Mouse (Mus musculus): ENCODE measurements around the gene Plekhg2.

Plekhg2 gene

DNA sequence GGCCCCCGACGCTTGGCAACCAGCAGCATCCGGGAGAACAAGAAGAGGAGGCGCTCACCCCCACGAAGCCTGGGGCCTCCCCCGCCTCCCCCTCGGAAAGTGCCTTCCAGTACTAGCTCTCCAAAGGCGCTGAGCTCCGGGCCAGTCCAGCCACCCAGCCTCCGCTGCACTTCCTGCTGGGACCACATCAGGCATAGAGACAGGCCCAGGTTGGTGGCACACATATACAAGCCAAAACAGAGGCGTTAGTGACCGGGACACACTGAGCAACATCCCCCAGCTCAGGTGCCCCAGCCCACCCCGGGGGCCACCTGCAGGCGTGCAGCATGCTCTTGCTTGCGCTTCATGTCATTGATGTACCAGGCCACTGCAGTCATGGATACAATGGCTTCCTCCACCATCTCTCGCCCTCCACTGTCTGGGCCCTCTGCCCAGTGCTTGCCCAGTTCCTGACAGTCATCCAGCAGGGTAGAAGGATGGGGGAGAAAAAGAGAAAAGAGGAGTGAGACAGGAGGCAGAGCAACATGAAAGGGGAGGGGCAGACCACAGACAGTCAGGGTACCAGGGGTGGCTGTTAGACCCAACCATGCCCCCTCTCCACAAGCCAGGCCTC lies 4.6 kb downstream of the Plekhg2 start:
- no peak for DNase-seq (ENCODE audit: low spot score)

DNA sequence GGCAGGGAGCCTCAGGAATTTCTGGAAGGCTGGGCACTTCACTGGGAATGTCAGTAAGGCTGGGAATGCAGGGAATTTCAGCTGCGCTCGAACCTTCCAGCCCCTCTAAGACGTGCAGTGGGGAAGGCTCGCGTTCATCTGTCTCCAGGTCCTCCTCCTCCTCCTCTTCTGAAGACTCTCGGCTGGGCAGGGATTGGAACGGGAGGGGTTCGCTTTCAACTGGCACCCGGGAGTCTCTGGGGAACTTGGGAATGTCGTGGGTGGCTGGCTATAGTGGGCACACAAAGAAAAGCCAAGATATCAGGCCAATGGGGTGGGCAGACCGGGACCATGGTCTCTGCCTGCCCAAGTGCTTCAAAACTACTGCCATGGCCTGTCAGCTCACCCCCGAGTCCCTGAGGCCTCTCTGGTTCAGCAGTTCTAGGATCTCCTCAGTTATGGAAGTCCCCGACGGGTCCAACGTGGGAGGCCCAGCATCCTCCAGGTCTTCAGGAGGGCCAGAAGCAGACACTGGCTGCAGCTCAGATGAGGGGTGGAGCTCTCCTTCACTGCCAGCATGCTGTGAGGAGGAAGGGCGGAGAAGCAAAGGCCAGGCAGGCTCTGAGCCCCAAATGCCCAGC lies 9.8 kb downstream of the Plekhg2 start:
- DNase-seq (ENCODE audit: low spot score): no peak

DNA sequence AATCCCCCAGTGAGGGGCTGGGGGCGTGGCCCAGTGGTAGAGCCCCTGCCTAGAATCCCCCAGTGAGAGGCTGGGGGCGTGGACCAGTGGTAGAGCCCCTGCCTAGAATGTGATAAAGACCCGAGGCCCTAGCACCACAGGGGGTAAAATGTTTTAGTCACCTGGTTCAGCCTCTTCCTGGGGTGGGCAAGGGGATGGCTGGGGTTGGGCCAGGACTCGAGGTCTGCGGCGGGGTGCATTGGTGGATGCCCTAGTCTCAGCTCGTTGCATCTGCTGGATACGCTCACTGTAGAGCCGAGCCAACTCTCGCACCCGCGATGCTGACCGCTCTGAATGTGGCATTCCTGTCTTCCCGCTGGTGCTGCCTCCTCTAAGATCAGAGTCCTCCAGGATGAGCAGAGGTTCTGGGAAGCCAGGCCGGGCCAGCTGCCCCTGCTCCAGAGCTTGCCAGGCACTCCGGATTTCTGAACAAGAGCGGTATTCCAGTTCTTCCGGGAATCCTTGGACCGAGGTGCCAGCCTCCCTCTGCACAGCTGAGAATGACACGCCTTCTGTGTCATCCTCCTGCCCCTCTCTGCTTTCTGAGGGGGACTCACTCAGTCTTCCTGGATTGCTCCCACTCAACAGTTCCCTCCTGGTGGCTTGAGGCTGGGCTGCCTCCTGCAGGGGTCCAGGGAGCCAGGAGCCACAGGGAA lies 10.6 kb downstream of the Plekhg2 start:
- DNase-seq (ENCODE audit: low spot score): no peak

DNA sequence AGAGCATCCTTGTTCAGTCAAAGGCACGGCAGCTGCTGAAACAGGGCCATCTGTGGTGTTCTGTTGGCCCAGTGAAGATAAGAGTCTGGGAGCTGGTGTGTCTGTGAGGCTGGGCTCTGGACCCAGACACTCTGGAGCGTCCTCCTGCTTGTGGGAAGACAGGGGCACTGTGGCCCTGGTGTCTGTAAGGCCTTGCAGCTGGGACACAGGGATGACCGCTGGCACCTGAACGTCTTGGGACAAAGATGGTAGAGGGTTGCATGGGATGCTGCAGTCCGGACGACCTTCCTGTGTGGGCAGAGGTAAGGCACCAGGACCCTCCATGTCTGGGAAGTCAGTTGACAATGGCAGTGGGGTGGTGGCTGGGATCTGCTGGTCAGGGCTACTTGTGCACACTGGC lies 12.1 kb downstream of the Plekhg2 start:
- no peak for DNase-seq (ENCODE audit: low spot score)

DNA sequence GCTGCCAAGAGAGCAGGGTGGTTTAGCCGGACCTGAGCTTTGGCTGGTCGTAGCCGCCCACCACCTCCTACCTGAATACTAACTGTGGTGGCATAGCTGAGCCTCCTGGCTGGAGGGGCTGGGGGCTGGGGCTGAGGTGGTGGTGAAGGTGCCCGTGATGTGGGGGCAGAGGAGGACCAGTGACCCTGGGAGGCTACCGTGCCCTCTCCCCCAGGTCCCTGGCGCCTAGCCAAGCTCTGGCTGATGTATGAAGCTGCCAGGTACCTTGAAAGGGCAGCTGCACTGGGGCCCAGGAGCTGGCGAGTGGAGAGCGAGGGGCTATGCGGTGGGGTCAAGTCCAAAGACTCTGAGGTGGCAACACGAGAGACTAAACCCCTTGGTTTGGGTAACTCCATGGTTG lies 12.5 kb downstream of the Plekhg2 start:
- no peak for DNase-seq (ENCODE audit: low spot score)

DNA sequence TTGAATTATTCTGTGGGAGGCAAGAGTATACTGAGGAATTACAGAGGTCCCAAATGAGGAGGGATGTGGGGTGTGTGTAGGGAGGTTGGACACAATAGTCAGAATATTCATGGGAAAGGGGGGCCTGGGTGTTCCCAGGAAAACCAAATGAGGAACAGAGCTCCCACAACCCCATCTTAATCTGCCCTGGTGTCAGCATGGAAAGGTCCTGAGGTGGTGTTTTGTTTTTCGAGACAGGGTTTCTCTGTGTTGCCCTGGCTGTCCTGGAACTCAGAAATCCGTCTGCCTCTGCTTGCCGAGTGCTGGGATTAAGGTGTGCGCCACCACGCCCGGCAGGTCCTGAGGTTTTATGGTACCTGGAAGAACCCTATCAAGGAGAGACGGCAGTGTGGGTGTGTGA lies 14.0 kb downstream of the Plekhg2 start:
- no peak for DNase-seq (ENCODE audit: low spot score)

DNA sequence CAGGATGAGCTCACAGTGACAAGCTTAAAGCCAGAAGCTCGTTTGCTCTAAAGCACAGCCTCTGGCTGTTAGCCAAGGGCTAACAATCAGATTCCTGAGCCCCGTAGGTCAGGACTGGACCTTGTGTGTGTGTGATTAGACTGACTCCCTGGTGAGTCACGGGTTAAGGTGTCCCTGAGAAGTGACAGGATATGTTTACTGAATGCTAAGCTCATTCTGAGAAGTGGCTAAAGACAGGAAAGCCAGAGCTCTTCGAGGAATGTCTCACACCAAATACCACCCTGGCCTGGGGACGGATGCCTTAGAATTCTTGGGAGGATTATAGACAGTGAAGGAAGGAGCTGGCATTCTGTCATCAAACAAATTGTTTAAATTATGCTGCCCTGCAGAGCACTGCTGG lies 14.4 kb downstream of the Plekhg2 start:
- DNase-seq (ENCODE audit: low spot score): no peak

DNA sequence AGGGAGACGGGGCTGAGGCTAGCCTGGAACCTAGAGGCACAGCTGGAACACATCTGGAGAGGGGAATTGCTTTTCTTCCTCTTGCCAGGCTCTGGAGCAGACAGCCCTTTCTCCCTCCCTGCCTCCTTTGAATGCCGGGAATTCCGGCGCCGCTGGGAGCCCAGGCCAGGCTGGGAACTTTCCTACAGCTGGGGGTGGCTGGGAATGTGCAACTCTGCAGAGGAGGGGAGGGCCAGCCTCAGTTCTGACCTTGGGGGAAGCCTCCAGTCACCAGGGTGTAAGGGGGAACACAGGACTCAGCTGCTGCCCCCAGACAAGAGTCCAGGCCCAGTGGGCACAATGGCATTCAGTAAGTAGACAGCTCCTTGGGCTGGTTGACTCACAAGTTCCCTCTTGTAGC lies 15.4 kb downstream of the Plekhg2 start:
- DNase-seq (ENCODE audit: low spot score): no peak

DNA sequence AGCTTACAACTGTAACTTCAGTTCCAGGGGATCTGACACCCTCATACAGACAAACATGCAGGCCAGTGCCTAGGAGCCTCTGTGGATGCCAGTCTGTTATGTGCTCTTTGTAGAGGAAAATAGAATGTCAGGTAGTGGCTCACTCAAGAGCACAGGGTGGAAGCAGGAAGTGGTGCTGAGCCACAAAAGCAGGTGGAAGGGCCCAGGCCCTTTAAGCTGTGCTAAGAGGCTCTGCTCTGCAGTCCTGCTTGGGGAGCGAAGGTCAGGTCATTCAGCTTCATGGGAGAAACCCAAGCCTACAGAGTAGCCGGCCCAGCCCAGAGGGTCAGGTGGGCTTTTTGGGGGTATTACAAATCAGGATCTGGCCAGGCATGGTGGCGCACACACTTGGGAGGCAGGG lies 17.2 kb downstream of the Plekhg2 start:
- DNase-seq (ENCODE audit: low spot score): no peak

DNA sequence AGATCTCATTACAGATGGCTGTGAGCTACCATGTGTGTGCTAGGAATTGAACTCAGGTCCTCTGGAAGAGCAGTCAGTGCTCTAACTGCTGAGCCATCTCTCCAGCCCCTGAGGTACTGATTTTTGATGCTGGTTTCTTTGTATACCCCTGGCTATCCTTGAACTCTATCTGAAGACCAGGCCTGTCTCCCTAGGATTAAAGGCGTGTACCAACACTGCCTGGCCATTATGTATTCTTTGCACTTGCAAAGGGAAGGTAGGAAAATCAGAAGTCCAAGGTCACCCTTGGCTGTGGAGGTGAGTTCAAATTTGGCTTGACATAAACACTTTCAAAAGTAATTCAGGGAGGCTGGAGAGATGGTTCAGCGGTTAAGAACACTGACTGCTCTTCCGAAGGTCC lies 17.8 kb downstream of the Plekhg2 start:
- DNase-seq (ENCODE audit: low spot score): no peak

DNA sequence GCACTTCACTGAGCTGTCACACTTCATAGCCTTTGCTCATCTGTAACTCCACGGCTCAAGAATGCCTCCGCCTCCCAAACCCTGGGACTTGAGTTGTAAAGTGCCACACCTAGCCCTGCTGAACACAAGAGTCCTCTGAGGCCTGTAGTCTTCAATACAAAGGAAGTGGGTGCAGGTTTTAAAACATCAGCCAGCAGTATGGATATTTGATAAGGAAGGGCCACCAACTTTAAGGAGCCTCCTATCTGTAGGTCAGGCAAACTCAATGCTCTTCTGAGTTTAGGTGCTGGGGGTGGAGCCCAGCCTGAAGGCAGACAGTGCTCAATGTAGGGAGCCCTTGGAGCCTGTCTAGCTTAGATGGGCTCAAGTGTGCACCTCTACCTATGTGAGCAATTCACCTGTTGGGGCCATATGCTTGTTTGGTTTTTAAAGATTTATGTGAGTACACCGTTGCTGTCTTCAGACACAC lies 18.3 kb downstream of the Plekhg2 start:
- DNase-seq (ENCODE audit: low spot score): no peak

DNA sequence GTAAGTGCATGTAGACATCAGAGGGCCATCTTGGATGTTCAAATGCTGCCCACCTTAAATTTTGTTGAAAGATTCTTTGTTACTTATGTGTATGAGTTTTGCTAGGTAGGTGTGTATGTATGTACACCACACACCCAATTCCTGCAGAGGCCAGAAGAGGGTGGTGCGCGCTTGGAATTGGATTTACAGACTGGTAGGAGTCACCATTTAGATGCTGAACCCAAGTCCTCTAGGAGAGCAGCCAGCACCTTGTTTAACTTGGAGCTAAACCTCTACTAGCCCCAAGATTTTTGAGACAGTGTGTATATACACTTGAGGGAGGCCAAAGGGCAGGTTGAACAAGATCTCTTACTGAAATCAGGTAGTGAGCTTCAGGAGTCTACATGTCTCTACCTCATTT lies 19.1 kb downstream of the Plekhg2 start:
- DNase-seq (ENCODE audit: low spot score): no peak

DNA sequence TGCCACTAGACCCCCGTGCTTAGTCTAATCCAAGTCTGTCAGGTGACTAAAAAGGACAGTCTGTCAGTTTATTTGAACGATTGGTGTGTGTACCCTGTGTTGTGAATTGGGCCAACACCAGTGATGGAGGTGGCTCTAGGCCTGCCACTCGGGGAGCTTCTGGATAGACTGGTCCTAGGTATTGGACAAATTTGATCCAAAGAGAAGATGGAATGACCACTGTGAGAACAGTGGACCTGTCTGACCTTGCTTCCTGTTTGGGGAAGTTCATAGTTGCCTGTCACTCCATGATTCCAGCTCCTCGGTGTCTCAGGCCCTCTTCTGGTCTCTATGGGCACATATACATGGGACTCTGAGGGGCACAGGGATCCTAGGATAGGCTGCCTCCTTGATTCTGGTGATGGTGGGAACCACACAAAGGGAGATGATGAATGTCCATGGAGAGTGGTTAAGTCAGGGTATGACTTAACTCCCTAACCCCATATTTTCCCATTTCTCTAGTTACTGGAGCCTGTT lies 20.7 kb downstream of the Plekhg2 start:
- DNase-seq (ENCODE audit: low spot score): no peak

DNA sequence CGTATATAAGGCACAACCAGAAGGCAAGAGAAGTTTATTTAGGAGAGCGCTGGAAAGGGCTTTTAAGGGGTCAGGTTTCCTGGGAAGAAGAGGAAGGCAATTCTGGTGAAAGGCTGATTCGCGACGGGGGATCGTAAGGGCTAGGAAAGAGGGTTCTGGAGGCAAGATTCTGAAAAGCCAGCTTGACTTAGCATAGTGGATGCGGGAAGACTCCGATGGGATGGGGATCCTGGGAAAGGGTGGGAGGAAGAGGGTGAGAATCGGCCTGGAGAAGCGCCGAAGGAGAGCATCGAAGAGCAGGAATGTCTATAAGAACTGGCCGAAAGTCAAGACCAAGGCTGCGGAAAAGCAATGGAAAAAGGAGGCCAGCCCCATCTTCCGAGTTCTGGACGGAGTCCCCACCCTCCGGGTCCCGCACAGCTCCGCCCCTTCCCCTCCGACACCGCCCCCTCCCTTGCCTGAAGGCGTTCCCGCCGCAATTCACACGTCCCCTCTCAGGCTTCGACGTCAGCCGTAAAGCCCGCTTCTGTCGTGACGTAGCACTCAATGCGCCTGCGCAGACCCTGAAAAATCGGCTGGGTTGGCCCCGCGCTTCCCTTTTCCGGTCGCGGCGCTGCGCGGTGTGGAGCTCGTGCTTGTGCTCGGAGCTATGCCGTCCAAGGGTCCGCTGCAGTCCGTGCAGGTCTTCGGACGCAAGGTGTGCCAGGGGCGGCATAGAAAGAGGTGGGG lies 22.1 kb downstream of the Plekhg2 start, which contains the start of gene Rps16:
Gene Rps16, plus strand, starts transcription at position 498 of the 729 bp plus-strand sequence.
- DNase-seq (ENCODE audit: low spot score): peak; percentile 97

DNA sequence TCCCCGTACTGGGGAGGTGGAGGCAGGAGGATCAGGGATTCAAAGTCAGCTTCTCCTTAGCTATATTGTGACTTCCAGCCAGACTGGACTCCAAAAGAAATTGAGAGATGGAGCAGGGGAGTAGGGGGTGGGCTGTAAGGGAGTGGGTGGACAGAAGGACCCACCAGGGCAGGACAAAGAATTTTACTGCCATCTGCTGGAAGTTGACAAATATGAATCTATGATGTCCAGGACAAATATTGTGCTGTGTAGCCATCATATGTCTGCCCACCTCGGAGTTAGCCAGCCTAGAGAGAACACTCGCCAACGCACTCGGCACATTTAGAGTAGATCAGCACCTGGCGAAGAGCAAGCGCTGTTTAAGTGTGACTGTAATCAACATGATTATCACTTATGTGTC lies 23.8 kb downstream of the Plekhg2 start:
- DNase-seq (ENCODE audit: low spot score): no peak

DNA sequence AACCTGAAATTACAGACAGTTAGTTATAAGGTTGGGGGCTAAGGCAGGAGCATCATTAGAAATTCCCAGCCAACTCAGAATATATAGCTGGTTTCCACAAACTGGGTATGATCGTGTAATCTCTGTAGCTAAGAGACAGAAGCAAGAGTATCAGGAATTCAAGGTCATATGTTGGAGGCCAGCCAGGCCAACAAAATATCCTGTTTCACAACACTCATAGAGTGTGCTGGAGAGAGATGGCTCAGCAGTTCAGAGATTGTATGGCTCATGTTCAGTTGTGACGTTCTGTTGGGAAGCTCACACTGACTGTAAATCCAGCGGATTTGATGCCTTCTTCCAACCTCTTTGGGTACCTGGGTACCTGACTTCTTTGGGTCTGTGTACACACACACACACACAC lies 24.7 kb downstream of the Plekhg2 start:
- no peak for DNase-seq (ENCODE audit: low spot score)

DNA sequence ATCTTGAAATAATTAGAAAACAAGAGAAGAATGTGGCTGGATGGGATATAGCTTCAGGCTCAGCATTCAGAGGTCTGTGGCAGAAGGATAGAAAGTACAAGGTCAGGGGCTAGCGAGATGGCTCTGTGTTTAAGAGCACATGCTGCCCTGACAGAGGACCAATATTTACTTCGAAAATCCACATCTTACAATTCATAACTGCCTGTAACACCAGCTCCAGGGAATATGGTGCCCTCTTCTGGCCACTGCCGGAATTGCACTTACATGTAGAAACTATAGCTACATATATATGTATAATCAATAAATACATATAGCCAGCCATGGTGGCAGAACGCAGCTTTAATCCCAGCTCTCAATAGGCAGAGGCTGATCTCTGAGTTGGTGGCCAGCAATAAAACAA lies 27.8 kb downstream of the Plekhg2 start:
- peak; percentile 82 for DNase-seq (ENCODE audit: low spot score)

DNA sequence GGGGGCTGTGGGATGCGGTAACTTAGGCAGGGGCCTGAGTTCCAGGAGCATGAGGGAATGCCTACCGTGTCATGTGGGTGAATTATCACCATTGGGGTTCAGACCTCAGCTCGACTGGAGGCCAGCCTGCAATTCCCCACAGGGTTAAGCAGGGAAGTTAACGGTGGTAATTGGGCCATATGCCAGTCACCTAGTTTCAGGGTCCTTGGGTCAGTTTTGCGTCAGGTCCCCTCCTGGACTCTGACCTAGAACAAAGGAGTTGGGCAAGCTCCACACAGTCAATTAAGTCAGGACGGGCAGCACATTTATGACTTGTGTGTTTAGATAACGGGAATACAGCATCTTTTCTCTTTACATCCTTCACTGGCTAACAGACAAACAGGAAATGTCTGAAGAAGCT lies 31.0 kb downstream of the Plekhg2 start:
- DNase-seq (ENCODE audit: low spot score): no peak

DNA sequence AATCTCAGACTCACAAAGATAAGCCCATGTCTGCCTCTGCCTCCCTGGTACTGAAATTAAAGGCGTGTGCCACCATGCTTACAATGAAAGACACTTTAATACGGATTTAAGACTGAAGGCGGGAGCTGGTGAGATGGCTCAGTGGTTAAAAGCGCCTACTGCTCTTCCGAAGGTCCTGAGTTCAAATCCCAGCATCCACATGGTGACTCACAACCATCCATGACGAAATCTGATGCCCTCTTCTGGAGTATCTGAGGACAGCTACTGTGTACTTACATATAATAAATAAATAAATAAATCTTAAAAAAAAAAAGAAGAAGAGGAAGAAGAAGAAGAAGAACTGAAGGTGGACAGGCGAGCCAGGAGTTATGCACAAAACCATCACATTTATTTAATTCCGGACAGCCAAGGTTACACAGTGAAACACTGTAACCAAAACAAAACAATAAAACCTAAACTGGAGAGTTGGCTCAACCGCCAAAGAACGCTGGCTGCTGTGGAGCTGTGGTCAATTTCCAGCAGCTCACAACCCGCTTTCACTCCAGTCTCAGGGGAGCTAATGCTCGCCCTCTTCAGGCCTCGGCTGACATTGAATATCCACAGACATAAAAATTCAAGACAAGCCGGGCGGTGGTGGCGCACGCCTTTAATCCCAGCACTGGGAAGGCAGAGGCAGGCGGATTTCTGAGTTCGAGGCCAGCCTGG lies 33.0 kb downstream of the Plekhg2 start:
- peak; percentile 59 for DNase-seq (ENCODE audit: low spot score)

DNA sequence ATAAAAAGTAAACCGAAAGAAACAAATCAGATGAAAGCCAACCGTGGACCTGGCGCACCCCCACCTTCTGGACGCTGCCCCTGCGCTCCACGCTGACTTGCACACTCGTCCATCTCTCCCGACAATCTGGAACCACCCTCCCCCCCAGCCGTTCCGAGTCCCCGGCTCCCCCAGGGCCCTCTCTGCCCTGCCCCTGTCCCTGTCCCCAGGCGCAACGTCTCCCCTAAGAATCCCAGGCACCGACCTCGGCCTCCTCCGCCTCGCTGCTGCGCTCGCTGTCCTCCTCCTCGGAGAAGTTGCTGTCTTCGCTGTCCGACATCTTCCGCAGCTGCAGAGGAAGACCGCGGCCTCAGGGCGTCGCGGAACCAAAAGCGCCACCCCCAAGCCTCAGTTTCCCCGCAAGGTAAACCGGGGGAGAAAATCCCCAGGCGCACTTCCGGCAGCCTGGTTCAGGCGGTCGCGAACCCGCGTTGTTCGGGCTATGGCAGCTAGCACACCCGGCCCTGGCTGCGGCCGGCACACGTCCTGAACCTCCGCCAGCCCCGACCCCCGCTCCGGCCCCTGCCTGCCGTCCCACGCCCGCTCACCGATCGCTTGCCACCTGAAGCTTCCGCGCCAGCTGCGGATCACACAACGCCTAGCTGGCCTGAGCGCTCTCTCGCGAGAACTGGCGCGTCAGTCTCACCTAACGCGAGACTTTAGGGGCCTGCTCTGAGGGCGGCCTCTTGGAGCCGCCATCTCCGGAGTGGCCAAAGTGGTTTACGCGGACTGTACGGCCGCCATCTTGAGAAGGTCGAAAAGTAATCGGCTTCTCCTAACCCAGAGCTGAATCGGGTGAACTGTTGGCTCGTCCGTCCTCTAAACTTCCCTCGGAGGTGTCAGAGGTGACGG lies 34.0 kb downstream of the Plekhg2 start, which contains the start of gene Supt5:
Gene Supt5, minus strand, starts transcription at position 639 of the 891 bp plus-strand sequence.
- DNase-seq (ENCODE audit: low spot score): peak; percentile 99

DNA sequence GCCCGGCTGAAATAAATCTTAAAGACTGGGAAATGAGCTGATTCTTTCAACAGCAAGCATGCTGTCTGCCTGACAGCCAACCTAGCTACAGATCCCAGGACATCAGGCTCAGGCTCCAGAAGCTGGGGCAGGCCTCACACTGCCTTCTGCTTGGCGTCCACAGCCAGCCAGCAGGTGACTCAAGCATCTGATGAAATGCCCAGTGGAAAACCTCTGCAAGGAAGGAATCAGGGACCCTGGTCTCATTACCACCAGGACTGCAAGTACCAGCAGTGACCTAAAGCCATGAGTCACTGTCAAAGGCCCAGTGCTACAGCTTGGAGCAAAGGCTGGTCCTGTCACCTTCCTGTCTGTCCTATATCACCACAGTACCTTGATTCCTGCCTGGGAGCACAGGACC lies 36.9 kb downstream of the Plekhg2 start:
- no peak for DNase-seq (ENCODE audit: low spot score)
